Mouse (Mus musculus): Measurements from ENCODE around the gene Jdp2. TPM values are rescaled to one million over a fixed set of nuclear protein-coding genes. Genes with fewer than 3 reads are reported as not detected.

The Jdp2 gene
- polyA plus RNA-seq, 1 experiment from 2014 or later, result 0.57 TPM

GRCm38 (mm10) chr12:85621673-85622072 is 22.8 kb downstream of the Jdp2 start:
- Histone ChIP-seq H3K9me3 (no peaks in the 10 kb centered on the region), H3K4me2 (replicated peaks) (no peak overlapping the region), H3K27ac (peak overlapping the region; percentile 60), H3K4me3 (no peak overlapping the region), H3K36me3 (no peaks in the 10 kb centered on the region), H3K9ac (no peak overlapping the region), H3K27me3 (replicated peaks) (no peaks in the 10 kb centered on the region), H3K4me1 (peaks cover 43% of the 10 kb centered on the region)
- WGBS, result 64% methylated on average over 4 of the region's 4 CpGs
- ATAC-seq (ENCODE audit: low FRiP score, low read depth), result no peak

GRCm38 (mm10) chr12:85623711-85624110 is 24.9 kb downstream of the Jdp2 start:
- Histone ChIP-seq H3K4me2 (replicated peaks) (no peak overlapping the region), H3K27ac (no peak overlapping the region), H3K4me3 (no peak overlapping the region), H3K9ac (no peak overlapping the region), H3K9me3 (no peaks in the 10 kb centered on the region), H3K27me3 (replicated peaks) (no peaks in the 10 kb centered on the region), H3K36me3 (no peaks in the 10 kb centered on the region), H3K4me1 (peaks cover 34% of the 10 kb centered on the region)
- 73% methylated on average over 3 of the region's 3 CpGs for WGBS
- ATAC-seq (ENCODE audit: low FRiP score, low read depth), result no peak

GRCm38 (mm10) chr12:85624652-85625051 is 25.8 kb downstream of the Jdp2 start:
- WGBS, result 89% methylated on average over 7 of the region's 7 CpGs
- no peaks in the 10 kb centered on the region for H3K36me3 ChIP-seq
- no peak overlapping the region for H3K9ac ChIP-seq
- no peak overlapping the region for H3K4me3 ChIP-seq
- peaks cover 27% of the 10 kb centered on the region for H3K4me1 ChIP-seq
- no peak for ATAC-seq (ENCODE audit: low FRiP score, low read depth)
- no peaks in the 10 kb centered on the region for H3K9me3 ChIP-seq
- H3K27ac ChIP-seq, result no peak overlapping the region
- no peak overlapping the region for H3K4me2 ChIP-seq (replicated peaks)
- H3K27me3 ChIP-seq (replicated peaks), result no peaks in the 10 kb centered on the region

GRCm38 (mm10) chr12:85625852-85626251 is 27.0 kb downstream of the Jdp2 start:
- Histone ChIP-seq H3K4me1 (peaks cover 17% of the 10 kb centered on the region), H3K27ac (no peak overlapping the region), H3K9ac (no peak overlapping the region), H3K36me3 (no peaks in the 10 kb centered on the region), H3K9me3 (no peaks in the 10 kb centered on the region), H3K27me3 (replicated peaks) (no peaks in the 10 kb centered on the region), H3K4me2 (replicated peaks) (no peak overlapping the region), H3K4me3 (no peak overlapping the region)
- no peak for ATAC-seq (ENCODE audit: low FRiP score, low read depth)
- WGBS, result 68% methylated on average over 5 of the region's 5 CpGs

- H3K4me1 ChIP-seq, result 0 out of 2 replicates have a peak, but pooled peaks cover 3% of the 10 kb centered on the region
- H3K4me3 ChIP-seq, result no peak overlapping the region
- H3K9ac ChIP-seq, result no peak overlapping the region
- H3K9me3 ChIP-seq, result no peaks in the 10 kb centered on the region
- H3K27ac ChIP-seq, result no peak overlapping the region
- H3K36me3 ChIP-seq, result peaks cover 29% of the 10 kb centered on the region
- ATAC-seq (ENCODE audit: low FRiP score, low read depth), result no peak
- H3K27me3 ChIP-seq (replicated peaks), result no peaks in the 10 kb centered on the region
- WGBS, result 86% methylated on average over 21 of the region's 21 CpGs
- no peak overlapping the region for H3K4me2 ChIP-seq (replicated peaks)
Observed at GRCm38 (mm10) chr12:85629661-85630481, 31.0 kb downstream of the Jdp2 start.

GRCm38 (mm10) chr12:85631196-85631595 is 32.4 kb downstream of the Jdp2 start:
- Histone ChIP-seq H3K4me3 (no peak overlapping the region), H3K27me3 (replicated peaks) (no peaks in the 10 kb centered on the region), H3K9ac (no peak overlapping the region), H3K36me3 (peaks cover 33% of the 10 kb centered on the region), H3K4me1 (0 out of 2 replicates have a peak, but pooled peaks cover 3% of the 10 kb centered on the region), H3K9me3 (no peaks in the 10 kb centered on the region), H3K4me2 (replicated peaks) (no peak overlapping the region), H3K27ac (no peak overlapping the region)
- ATAC-seq (ENCODE audit: low FRiP score, low read depth), result no peak
- WGBS, result 78% methylated on average over 4 of the region's 4 CpGs

- peaks cover 33% of the 10 kb centered on the region for H3K36me3 ChIP-seq
- ATAC-seq (ENCODE audit: low FRiP score, low read depth), result no peak
- 95% methylated on average over 10 of the region's 10 CpGs for WGBS
Observed at GRCm38 (mm10) chr12:85632321-85632720, 33.5 kb downstream of the Jdp2 start.

GRCm38 (mm10) chr12:85637932-85638331 is 39.1 kb downstream of the Jdp2 start:
- no peak for ATAC-seq (ENCODE audit: low FRiP score, low read depth)
- H3K27me3 ChIP-seq (replicated peaks), result no peaks in the 10 kb centered on the region
- H3K9ac ChIP-seq, result no peak overlapping the region
- no peak overlapping the region for H3K4me3 ChIP-seq
- 81% methylated on average over 9 of the region's 9 CpGs for WGBS
- H3K27ac ChIP-seq, result no peak overlapping the region
- 0 out of 2 replicates have a peak, but pooled peaks cover 3% of the 10 kb centered on the region for H3K4me1 ChIP-seq
- H3K9me3 ChIP-seq, result no peaks in the 10 kb centered on the region
- no peak overlapping the region for H3K4me2 ChIP-seq (replicated peaks)
- H3K36me3 ChIP-seq, result peaks cover 36% of the 10 kb centered on the region

More at GRCm38 (mm10) chr12:85632321-85632720, 33.5 kb downstream of the Jdp2 start:
- no peak overlapping the region for H3K9ac ChIP-seq
- H3K27ac ChIP-seq, result no peak overlapping the region
- no peak overlapping the region for H3K4me3 ChIP-seq
- H3K4me1 ChIP-seq, result 0 out of 2 replicates have a peak, but pooled peaks cover 3% of the 10 kb centered on the region
- no peak overlapping the region for H3K4me2 ChIP-seq (replicated peaks)
- no peaks in the 10 kb centered on the region for H3K27me3 ChIP-seq (replicated peaks)
- no peaks in the 10 kb centered on the region for H3K9me3 ChIP-seq

GRCm38 (mm10) chr12:85638541-85639325 is 39.9 kb downstream of the Jdp2 start:
- Histone ChIP-seq H3K27me3 (replicated peaks) (no peaks in the 10 kb centered on the region), H3K36me3 (peaks cover 28% of the 10 kb centered on the region), H3K27ac (no peak overlapping the region), H3K4me3 (no peak overlapping the region), H3K9me3 (no peaks in the 10 kb centered on the region), H3K4me2 (replicated peaks) (no peak overlapping the region), H3K4me1 (0 out of 2 replicates have a peak, but pooled peaks cover 3% of the 10 kb centered on the region), H3K9ac (no peak overlapping the region)
- ATAC-seq (ENCODE audit: low FRiP score, low read depth), result no peak
- WGBS, result 77% methylated on average over 20 of the region's 20 CpGs

GRCm38 (mm10) chr12:85639326-85640008 is 40.6 kb downstream of the Jdp2 start:
- H3K27me3 ChIP-seq (replicated peaks), result no peaks in the 10 kb centered on the region
- no peak for ATAC-seq (ENCODE audit: low FRiP score, low read depth)
- no peak overlapping the region for H3K27ac ChIP-seq
- H3K36me3 ChIP-seq, result peaks cover 21% of the 10 kb centered on the region
- no peak overlapping the region for H3K4me3 ChIP-seq
- 88% methylated on average over 12 of the region's 12 CpGs for WGBS
- H3K4me2 ChIP-seq (replicated peaks), result no peak overlapping the region
- no peaks in the 10 kb centered on the region for H3K9me3 ChIP-seq
- 0 out of 2 replicates have a peak, but pooled peaks cover 3% of the 10 kb centered on the region for H3K4me1 ChIP-seq
- H3K9ac ChIP-seq, result no peak overlapping the region

- no peak overlapping the region for H3K27ac ChIP-seq
Observed at GRCm38 (mm10) chr12:85640852-85641563, 42.2 kb downstream of the Jdp2 start.

More at GRCm38 (mm10) chr12:85640852-85641563, 42.2 kb downstream of the Jdp2 start:
- H3K36me3 ChIP-seq, result peaks cover 20% of the 10 kb centered on the region
- 82% methylated on average over 10 of the region's 10 CpGs for WGBS
- H3K4me3 ChIP-seq, result no peak overlapping the region
- 0 out of 2 replicates have a peak, but pooled peaks cover 3% of the 10 kb centered on the region for H3K4me1 ChIP-seq
- no peaks in the 10 kb centered on the region for H3K9me3 ChIP-seq
- no peak overlapping the region for H3K4me2 ChIP-seq (replicated peaks)
- ATAC-seq (ENCODE audit: low FRiP score, low read depth), result no peak
- no peaks in the 10 kb centered on the region for H3K27me3 ChIP-seq (replicated peaks)
- H3K9ac ChIP-seq, result no peak overlapping the region
